Mouse (Mus musculus): ENCODE measurements around the gene Arid1b. TPM values are rescaled to one million over a fixed set of nuclear protein-coding genes. Genes with fewer than 3 reads are reported as not detected.

Arid1b gene
- polyA plus RNA-seq, 2 experiments from 2014 or later, result 12.5 to 16.0 TPM

GRCm38 (mm10) chr17:5196005-5196404 is 201.9 kb downstream of the Arid1b start:
- no peak for ATAC-seq

- ATAC-seq, result no peak
Observed at GRCm38 (mm10) chr17:5196508-5196907, 202.4 kb downstream of the Arid1b start.

- no peak for ATAC-seq
Observed at GRCm38 (mm10) chr17:5197083-5197482, 203.0 kb downstream of the Arid1b start.

GRCm38 (mm10) chr17:5197765-5198164 is 203.6 kb downstream of the Arid1b start:
- no peak for ATAC-seq

GRCm38 (mm10) chr17:5198252-5198651 is 204.1 kb downstream of the Arid1b start:
- ATAC-seq, result no peak

- ATAC-seq, result no peak
Observed at GRCm38 (mm10) chr17:5198811-5199210, 204.7 kb downstream of the Arid1b start.

GRCm38 (mm10) chr17:5200638-5201037 is 206.5 kb downstream of the Arid1b start:
- no peak for ATAC-seq

- peak; percentile 93 for ATAC-seq
Observed at GRCm38 (mm10) chr17:5201859-5202598, 207.9 kb downstream of the Arid1b start.

- no peak for ATAC-seq
Observed at GRCm38 (mm10) chr17:5202756-5203155, 208.6 kb downstream of the Arid1b start.

- no peak for ATAC-seq
Observed at GRCm38 (mm10) chr17:5203346-5204102, 209.4 kb downstream of the Arid1b start.

GRCm38 (mm10) chr17:5204103-5204665 is 210.1 kb downstream of the Arid1b start:
- no peak for ATAC-seq

- ATAC-seq, result no peak
Observed at GRCm38 (mm10) chr17:5205163-5205581, 211.0 kb downstream of the Arid1b start.

GRCm38 (mm10) chr17:5206731-5207130 is 212.6 kb downstream of the Arid1b start:
- no peak for ATAC-seq

GRCm38 (mm10) chr17:5207881-5208280 is 213.7 kb downstream of the Arid1b start:
- ATAC-seq, result no peak

- peak; percentile 58 for ATAC-seq
Observed at GRCm38 (mm10) chr17:5208362-5208761, 214.2 kb downstream of the Arid1b start.

GRCm38 (mm10) chr17:5209076-5209475 is 214.9 kb downstream of the Arid1b start:
- ATAC-seq, result no peak

- ATAC-seq, result no peak
Observed at GRCm38 (mm10) chr17:5210101-5210727, 216.1 kb downstream of the Arid1b start.

GRCm38 (mm10) chr17:5210891-5211290 is 216.8 kb downstream of the Arid1b start:
- ATAC-seq, result no peak

GRCm38 (mm10) chr17:5212166-5212565 is 218.0 kb downstream of the Arid1b start:
- no peak for ATAC-seq

- no peak for ATAC-seq
Observed at GRCm38 (mm10) chr17:5213441-5213840, 219.3 kb downstream of the Arid1b start.

GRCm38 (mm10) chr17:5215352-5215751 is 221.2 kb downstream of the Arid1b start:
- ATAC-seq, result no peak

- ATAC-seq, result no peak
Observed at GRCm38 (mm10) chr17:5216965-5217546, 222.9 kb downstream of the Arid1b start.
